Mouse (Mus musculus) neural tube, embryonic 12.5 days (tissue): ENCODE measurements around the gene Rapgef4. TPM values are rescaled to one million over a fixed set of nuclear protein-coding genes. Genes with fewer than 3 reads are reported as not detected.

Source experiments
- ATAC-seq: fragments of 200-750 bp; cut with Nextera tagmentation; 2 replicates; pipeline ENCODE4 v1.8.0; 2017; ENCODE audit warnings: low read depth, mild to moderate bottlenecking, moderate TSS enrichment, moderate library complexity; ENCODE audit not compliant: low FRiP score
- H3K27ac ChIP-seq: fragments of 300-500 bp; sonication (generic); 2 replicates; pipeline ENCODE4 v1.5.1; 2016
- H3K27me3 ChIP-seq: fragments of 300-500 bp; sonication (generic); replicated peaks from 2 replicates; pipeline ENCODE4 v1.6.1; 2016; ENCODE audit warnings: mild to moderate bottlenecking
- H3K36me3 ChIP-seq: fragments of 300-500 bp; sonication (generic); 2 replicates; pipeline ENCODE4 v1.6.1; 2016; ENCODE audit warnings: mild to moderate bottlenecking
- H3K4me1 ChIP-seq: fragments of 300-500 bp; sonication (generic); 2 replicates; pipeline ENCODE4 v1.6.1; 2016
- H3K4me2 ChIP-seq: fragments of 300-500 bp; sonication (generic); replicated peaks from 2 replicates; pipeline ENCODE4 v1.6.1; 2016; ENCODE audit warnings: mild to moderate bottlenecking
- H3K4me3 ChIP-seq: fragments of 300-500 bp; sonication (generic); 2 replicates; pipeline ENCODE4 v1.5.1; 2016
- H3K9ac ChIP-seq: fragments of 300-500 bp; sonication (generic); 2 replicates; pipeline ENCODE4 v1.6.1; 2016; ENCODE audit warnings: mild to moderate bottlenecking
- H3K9me3 ChIP-seq: fragments of 300-500 bp; sonication (generic); 2 replicates; pipeline ENCODE4 v1.6.1; 2016; ENCODE audit warnings: mild to moderate bottlenecking
- WGBS: fragments of 180-500 bp; shearing (Covaris S2); methylation state at CpG from one replicate; pipeline ENCODE4 v1.1.7; 2016; 5-methylcytosine and 5-hydroxymethylcytosine counted together
- polyA plus RNA-seq: library from polyadenylated mRNA; unstranded; fragments of >200 nt; fragmentation: Nextera tagmentation; extraction: Ambion mirVana; gene quantifications from 2 replicates; pipeline ENCODE4 v1.2.1, GENCODE M21; 2016

Gene Rapgef4
- polyA plus RNA-seq, 1 experiment from 2014 or later: 24.0 TPM

- H3K4me1 ChIP-seq: peaks cover 9% of the 10 kb centered on the region; the same call in 1 of the 2 replicates
Measured at GRCm38 (mm10) chr2:72287142-72287541, 306.1 kb downstream of the Rapgef4 start.

GRCm38 (mm10) chr2:72288932-72289534 lies 308.0 kb downstream of the Rapgef4 start:
- H3K4me3 ChIP-seq: no peak overlapping the region
- no peak for ATAC-seq
- H3K36me3 ChIP-seq: no peaks in the 10 kb centered on the region
- H3K27me3 ChIP-seq: no peaks in the 10 kb centered on the region; the same call in 1 of the 2 replicates
- no peak overlapping the region for H3K27ac ChIP-seq
- H3K4me2 ChIP-seq: no peak overlapping the region
- peaks cover 9% of the 10 kb centered on the region; the same call in 1 of the 2 replicates for H3K4me1 ChIP-seq
- H3K9ac ChIP-seq: no peak overlapping the region
- WGBS: 87% methylated on average over 11 of the region's 11 CpGs
- no peaks in the 10 kb centered on the region for H3K9me3 ChIP-seq

More at GRCm38 (mm10) chr2:72287142-72287541, 306.1 kb downstream of the Rapgef4 start:
- no peak overlapping the region for H3K4me3 ChIP-seq
- WGBS: 63% methylated on average over 4 of the region's 4 CpGs
- H3K27ac ChIP-seq: no peak overlapping the region
- H3K4me2 ChIP-seq: no peak overlapping the region
- no peaks in the 10 kb centered on the region for H3K36me3 ChIP-seq
- ATAC-seq: no peak
- H3K9me3 ChIP-seq: no peaks in the 10 kb centered on the region
- no peaks in the 10 kb centered on the region; the same call in 1 of the 2 replicates for H3K27me3 ChIP-seq
- no peak overlapping the region for H3K9ac ChIP-seq

- 73% methylated on average over 1 of the region's 1 CpGs for whole genome bisulfite sequencing
Measured at GRCm38 (mm10) chr2:72291103-72291502, 310.1 kb downstream of the Rapgef4 start.

GRCm38 (mm10) chr2:72292573-72292972 lies 311.5 kb downstream of the Rapgef4 start:
- WGBS: 89% methylated on average over 8 of the region's 8 CpGs
- H3K4me3 ChIP-seq: no peak overlapping the region
- no peak for ATAC-seq
- H3K9ac ChIP-seq: no peak overlapping the region
- no peaks in the 10 kb centered on the region; the same call in 1 of the 2 replicates for H3K27me3 ChIP-seq
- H3K4me2 ChIP-seq: no peak overlapping the region
- H3K27ac ChIP-seq: no peak overlapping the region
- no peaks in the 10 kb centered on the region for H3K4me1 ChIP-seq
- no peaks in the 10 kb centered on the region for H3K9me3 ChIP-seq
- no peaks in the 10 kb centered on the region for H3K36me3 ChIP-seq

More at GRCm38 (mm10) chr2:72291103-72291502, 310.1 kb downstream of the Rapgef4 start:
- Histone ChIP-seq H3K4me2 (no peak overlapping the region), H3K9ac (no peak overlapping the region), H3K4me3 (no peak overlapping the region), H3K36me3 (no peaks in the 10 kb centered on the region), H3K9me3 (no peaks in the 10 kb centered on the region), H3K27ac (no peak overlapping the region), H3K4me1 (peaks cover 3% of the 10 kb centered on the region; the same call in 1 of the 2 replicates), H3K27me3 (no peaks in the 10 kb centered on the region; the same call in 1 of the 2 replicates)
- ATAC-seq: no peak

GRCm38 (mm10) chr2:72294994-72295393 lies 314.0 kb downstream of the Rapgef4 start:
- no peaks in the 10 kb centered on the region for H3K4me1 ChIP-seq
- WGBS: 89% methylated on average over 6 of the region's 6 CpGs
- H3K9me3 ChIP-seq: no peaks in the 10 kb centered on the region
- no peak overlapping the region for H3K4me2 ChIP-seq
- H3K36me3 ChIP-seq: no peaks in the 10 kb centered on the region
- ATAC-seq: no peak
- no peak overlapping the region for H3K27ac ChIP-seq
- H3K4me3 ChIP-seq: no peak overlapping the region
- no peaks in the 10 kb centered on the region for H3K27me3 ChIP-seq
- H3K9ac ChIP-seq: no peak overlapping the region

GRCm38 (mm10) chr2:72296984-72297715 lies 316.1 kb downstream of the Rapgef4 start:
- Histone ChIP-seq H3K9ac (no peak overlapping the region), H3K27me3 (no peaks in the 10 kb centered on the region), H3K4me1 (no peaks in the 10 kb centered on the region), H3K9me3 (no peaks in the 10 kb centered on the region), H3K4me2 (no peak overlapping the region), H3K4me3 (no peak overlapping the region), H3K27ac (no peak overlapping the region), H3K36me3 (no peaks in the 10 kb centered on the region)
- ATAC-seq: no peak
- 89% methylated on average over 10 of the region's 10 CpGs for WGBS

- Histone ChIP-seq H3K9me3 (no peaks in the 10 kb centered on the region), H3K27ac (no peak overlapping the region; the same call in 1 of the 2 replicates), H3K4me1 (no peaks in the 10 kb centered on the region), H3K4me2 (no peak overlapping the region), H3K4me3 (no peak overlapping the region), H3K27me3 (no peaks in the 10 kb centered on the region), H3K9ac (no peak overlapping the region), H3K36me3 (no peaks in the 10 kb centered on the region)
- no peak for ATAC-seq
- 72% methylated on average over 10 of the region's 10 CpGs for WGBS
Measured at GRCm38 (mm10) chr2:72297716-72298082, 316.7 kb downstream of the Rapgef4 start.

GRCm38 (mm10) chr2:72298406-72298805 lies 317.4 kb downstream of the Rapgef4 start:
- WGBS: 63% methylated on average over 4 of the region's 4 CpGs

GRCm38 (mm10) chr2:72301194-72301916 lies 320.3 kb downstream of the Rapgef4 start:
- Histone ChIP-seq H3K4me2 (no peak overlapping the region), H3K4me1 (no peaks in the 10 kb centered on the region), H3K27me3 (no peaks in the 10 kb centered on the region), H3K36me3 (no peaks in the 10 kb centered on the region), H3K4me3 (no peak overlapping the region), H3K27ac (no peak overlapping the region), H3K9ac (no peak overlapping the region), H3K9me3 (no peaks in the 10 kb centered on the region)
- ATAC-seq: no peak
- 90% methylated on average over 9 of the region's 9 CpGs for WGBS

More at GRCm38 (mm10) chr2:72298406-72298805, 317.4 kb downstream of the Rapgef4 start:
- no peaks in the 10 kb centered on the region for H3K4me1 ChIP-seq
- H3K4me3 ChIP-seq: no peak overlapping the region
- H3K9me3 ChIP-seq: no peaks in the 10 kb centered on the region
- no peak for ATAC-seq
- H3K4me2 ChIP-seq: no peak overlapping the region
- H3K36me3 ChIP-seq: no peaks in the 10 kb centered on the region
- H3K9ac ChIP-seq: no peak overlapping the region
- H3K27me3 ChIP-seq: no peaks in the 10 kb centered on the region
- H3K27ac ChIP-seq: no peak overlapping the region

- Histone ChIP-seq H3K27me3 (no peaks in the 10 kb centered on the region), H3K4me1 (no peaks in the 10 kb centered on the region), H3K9me3 (no peaks in the 10 kb centered on the region), H3K27ac (no peak overlapping the region), H3K4me2 (no peak overlapping the region), H3K4me3 (no peak overlapping the region), H3K9ac (no peak overlapping the region), H3K36me3 (no peaks in the 10 kb centered on the region)
- ATAC-seq: no peak
- WGBS: 94% methylated on average over 7 of the region's 7 CpGs
Measured at GRCm38 (mm10) chr2:72305738-72306137, 324.7 kb downstream of the Rapgef4 start.
